Mouse (Mus musculus): ENCODE results near the gene Nupl1.

Gene Nupl1

GRCm38 (mm10) chr14:60238551-60238950, 12.7 kb downstream of the Nupl1 start:
- no peak for DNase-seq (ENCODE audit: low spot score)

DNA sequence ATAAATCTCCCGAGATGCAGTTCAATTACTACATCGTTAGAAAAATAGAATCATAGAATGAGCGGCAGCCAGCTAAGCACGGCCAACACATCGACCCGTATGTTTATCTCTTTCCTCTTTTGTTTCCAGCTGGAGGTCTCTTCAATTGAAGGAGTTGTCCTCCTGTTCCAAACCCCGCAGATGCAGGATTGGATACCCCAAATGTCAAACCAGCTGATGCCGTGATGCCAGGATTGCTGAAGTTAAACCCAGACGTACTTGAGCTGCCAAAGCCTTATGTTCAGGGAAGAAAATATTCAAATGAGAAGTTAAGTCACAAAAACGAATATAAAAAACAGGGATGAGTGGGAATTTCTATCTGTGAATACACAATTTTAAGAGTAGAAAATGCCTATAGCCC, 31.3 kb downstream of the Nupl1 start:
- no peak for DNase-seq (ENCODE audit: low spot score)

DNA sequence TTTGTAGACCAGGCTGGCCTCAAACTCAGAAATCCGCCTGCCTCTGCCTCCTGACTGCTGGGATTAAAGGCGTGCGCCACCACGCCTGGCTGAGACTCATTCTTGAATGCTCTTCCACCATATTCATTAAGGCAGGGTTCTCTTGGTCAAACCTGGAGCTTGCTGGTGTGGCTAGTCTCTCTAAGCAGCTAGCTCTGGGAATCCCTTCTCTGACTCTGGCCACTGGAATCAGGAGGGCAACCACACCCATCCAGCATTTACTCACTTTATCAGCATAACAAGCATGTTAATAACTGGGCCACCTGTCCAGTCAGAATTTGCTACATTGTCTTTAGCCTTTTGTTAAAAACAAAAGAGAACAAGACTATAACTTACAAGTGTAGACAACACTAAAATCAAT, 33.6 kb downstream of the Nupl1 start:
- no peak for DNase-seq (ENCODE audit: low spot score)

DNA sequence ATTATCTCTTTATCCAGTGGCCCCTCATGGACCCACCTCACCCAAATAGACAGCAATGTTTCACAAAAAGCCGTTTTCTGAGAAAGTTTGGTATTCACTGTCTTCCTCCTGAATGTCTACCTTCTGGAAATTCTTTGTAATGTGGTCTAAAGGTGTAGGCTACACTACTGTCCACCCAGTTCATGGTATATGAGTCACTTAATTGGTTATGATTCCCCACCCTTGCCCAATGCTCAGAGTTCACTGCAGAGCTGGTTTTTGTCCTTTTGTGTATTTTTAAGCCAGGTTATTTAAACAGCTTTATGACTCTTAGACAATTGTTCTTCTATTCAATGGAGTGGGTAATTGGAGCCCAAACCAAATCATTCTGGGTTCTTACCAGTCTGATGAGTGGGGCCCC, 35.1 kb downstream of the Nupl1 start:
- no peak for DNase-seq (ENCODE audit: low spot score)

- DNase-seq (ENCODE audit: low spot score) = no peak
Measured at GRCm38 (mm10) chr14:60215000-60215399, 36.2 kb downstream of the Nupl1 start.

DNA sequence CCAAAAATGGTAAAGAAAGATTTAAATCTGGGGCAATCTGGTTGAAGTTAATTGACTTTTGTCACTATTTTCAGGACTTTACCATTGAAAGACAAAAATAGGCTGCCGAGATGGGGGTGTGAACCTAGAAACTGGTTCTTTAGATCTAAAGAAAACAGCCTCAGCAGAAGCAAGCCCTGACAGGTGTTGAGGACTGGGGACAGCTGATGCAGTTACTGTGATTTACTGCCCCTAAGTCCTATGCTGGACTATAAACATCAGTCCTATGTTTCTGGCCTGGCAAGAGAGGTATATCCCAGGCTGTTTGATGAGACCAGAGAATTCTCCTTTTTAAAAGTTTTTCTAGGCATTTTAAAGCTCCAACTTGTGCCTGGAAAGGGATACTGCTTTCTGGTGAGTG, 37.2 kb downstream of the Nupl1 start:
- no peak for DNase-seq (ENCODE audit: low spot score)

DNA sequence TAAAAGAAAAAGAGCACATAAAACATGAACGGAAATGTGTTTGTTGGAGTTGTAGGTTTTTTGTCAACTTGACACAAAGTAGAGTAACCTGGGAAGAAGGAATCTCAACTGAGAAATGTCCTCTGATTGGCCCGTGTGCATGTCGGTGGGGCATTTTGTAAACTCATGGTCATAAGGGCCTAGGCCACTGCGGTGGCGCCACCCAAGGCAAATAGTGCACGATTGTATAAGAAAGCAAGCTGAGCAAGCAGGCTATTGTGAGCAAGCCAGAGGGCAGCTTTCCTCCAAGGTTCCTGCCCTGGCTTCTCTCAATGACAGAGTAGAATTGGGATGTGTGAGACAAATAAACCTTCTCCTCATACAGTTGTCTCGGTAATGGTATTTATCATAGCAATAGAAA, 42.1 kb downstream of the Nupl1 start:
- DNase-seq (ENCODE audit: low spot score) = no peak

DNA sequence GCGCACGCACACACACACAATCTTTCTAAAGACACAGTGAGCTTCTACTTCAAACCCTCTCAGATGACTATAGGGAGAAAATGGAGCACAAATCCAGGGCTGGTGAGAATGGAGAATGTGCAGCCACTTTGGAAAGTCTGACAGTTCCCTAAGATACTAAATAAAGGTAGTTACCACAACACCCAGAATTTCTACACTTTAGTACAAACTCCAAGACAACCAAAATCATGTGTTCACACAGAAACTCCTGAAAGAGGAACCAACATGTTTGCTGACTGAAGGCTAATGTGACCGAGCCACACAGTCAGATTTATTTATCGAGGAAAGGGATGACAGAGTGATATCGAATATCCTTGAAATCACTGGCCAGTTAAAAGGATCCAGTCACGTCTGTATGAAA, 46.2 kb downstream of the Nupl1 start:
- no peak for DNase-seq (ENCODE audit: low spot score)

DNA sequence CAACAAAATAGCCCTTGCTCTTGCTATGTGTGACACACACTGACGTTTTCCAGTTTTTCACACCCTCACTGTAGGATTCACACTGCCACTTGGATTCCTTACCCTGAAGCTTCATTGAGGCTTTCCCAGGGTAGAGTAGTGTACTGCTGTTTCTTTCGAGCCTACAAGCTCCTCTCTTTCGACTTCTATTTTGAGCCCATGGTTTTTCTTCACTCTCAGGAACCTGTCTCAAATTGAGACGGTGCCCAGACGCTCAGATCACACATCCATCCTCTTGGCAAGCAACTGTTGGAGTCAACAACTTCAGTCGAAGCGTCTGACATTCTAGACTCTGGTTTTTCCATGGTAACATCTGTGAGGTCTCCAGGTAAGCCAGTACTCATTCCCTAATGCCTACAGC, 54.3 kb downstream of the Nupl1 start, which contains the start of gene Atp8a2:
Gene Atp8a2, minus strand, starts transcription at position 296 of the 400 bp plus-strand sequence.
- no peak for DNase-seq (ENCODE audit: low spot score)

DNA sequence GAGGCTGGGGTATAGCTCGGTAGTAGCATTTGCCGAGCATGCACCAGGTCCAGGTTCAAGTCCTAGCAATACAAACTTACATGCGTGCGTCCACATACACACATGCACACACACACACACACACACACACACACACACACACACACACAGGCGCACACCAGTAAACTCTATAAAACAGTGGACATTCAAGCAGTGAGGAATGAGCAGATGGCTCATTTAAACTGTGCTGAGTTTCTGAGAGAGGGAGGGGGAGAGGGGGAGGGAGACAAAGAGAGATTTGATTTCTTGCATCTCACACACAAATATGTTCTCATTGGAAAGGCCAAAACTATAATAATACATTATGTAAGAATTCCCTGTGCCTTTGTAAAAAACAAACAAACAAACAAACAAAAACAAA, 55.2 kb downstream of the Nupl1 start:
- DNase-seq (ENCODE audit: low spot score) = no peak

- no peak for DNase-seq (ENCODE audit: low spot score)
Measured at GRCm38 (mm10) chr14:60194606-60195005, 56.6 kb downstream of the Nupl1 start.

DNA sequence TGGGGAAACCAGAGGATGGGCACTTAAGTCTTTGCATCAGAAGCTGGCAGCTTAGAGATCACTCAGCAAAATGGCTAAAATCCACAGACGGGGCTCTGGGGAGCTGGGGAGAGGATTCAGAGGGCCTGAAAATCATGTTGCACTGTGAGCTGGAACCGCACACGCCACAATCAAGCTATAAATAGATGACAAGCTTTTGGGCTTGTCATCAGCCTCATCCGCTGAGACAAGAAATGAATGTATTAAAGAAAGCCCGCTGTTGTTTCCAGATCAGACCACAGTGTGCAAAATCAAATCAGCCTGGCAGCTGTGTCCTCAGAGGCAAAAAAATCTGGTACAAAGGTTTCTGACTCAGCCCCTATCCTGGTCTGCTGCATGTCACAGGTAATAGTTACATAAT, 61.5 kb downstream of the Nupl1 start:
- DNase-seq (ENCODE audit: low spot score) = no peak

DNA sequence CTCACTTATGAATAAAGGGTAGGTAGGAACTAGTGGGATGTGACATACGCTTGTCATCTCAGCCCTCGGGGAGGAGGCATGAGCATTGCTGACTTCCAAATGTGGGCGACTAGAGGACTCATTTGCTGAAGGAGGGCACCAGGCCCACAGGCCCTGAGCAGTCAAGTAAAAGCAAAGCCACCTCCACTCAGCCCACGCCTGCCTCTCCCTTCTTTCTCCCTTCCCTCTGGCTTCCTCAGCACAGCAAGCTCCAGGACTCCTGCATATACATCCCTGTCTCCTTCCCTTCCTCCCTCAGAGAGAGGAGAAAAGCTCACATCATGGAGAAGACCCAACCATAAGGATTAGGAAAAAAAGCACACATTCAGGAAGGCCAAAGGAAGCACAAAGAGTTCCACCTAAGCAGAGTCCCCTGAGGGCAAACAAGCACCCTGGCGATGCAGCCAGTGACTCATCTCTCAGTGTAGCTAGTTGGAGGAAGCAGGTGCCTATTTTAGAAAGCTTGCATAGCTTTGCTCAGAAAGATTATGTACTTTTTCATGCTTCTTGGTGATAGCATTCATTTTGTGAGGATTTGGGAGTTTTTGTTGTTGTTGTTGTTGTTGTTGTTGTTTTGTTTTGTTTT, 62.9 kb downstream of the Nupl1 start:
- no peak for DNase-seq (ENCODE audit: low spot score)

- DNase-seq (ENCODE audit: low spot score) = no peak
Measured at GRCm38 (mm10) chr14:60181306-60181705, 69.9 kb downstream of the Nupl1 start.

DNA sequence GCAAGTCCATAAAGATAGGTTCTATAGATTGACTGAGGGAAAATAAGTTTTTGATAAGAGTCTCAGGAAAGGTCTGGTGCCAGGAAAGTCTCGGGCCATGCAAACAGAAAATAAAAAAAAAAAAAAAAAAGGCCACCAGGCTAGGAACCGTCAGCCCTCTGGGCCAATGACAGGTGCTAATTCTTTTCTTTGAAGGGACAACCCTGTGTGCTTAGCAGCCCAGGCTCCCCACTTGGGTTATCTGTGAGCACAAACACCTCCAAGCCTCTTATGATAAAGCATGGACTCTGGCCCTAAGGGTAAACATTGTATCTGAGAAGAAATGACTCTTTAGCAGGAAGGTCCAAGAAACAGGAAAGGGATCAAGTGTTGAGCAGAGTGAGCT, 72.7 kb downstream of the Nupl1 start:
- DNase-seq (ENCODE audit: low spot score) = no peak

GRCm38 (mm10) chr14:60177614-60178570, 73.3 kb downstream of the Nupl1 start:
- peak; percentile 55 for DNase-seq (ENCODE audit: low spot score)

DNA sequence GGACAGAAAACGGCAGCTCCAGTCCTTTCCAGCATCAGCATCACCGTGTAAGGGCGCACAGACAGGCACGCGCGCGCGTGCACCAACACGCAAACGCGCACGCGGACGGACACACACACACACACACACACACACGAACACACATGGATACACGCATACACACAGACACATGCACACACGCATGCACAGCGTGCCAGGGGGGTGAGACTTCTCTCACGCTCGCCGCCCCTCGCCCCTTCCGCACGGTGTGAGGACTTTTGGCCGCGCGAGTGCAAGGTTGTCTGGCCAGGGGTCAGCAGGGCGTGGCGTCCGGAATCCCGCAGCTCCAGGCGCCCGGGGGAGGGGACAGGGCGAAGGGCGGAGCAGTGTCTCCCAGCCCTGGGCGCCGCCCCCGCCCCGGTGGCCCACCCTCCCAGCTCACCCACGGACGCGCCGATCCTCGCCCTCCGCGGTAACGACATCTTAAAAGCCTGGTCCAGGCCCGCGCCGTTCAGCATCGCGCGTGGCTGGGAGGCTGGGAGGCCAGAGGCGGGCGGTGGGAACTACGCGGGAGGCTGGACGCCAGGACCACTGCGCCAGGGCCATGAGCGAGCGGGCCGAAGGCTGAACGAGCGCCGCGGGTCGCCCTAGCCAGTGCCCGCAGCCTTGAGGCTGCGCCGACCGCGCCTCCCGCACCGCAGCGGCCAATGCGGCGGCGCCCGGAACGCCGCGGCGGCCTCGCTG, 74.2 kb downstream of the Nupl1 start:
- peak; percentile 82 for DNase-seq (ENCODE audit: low spot score)

DNA sequence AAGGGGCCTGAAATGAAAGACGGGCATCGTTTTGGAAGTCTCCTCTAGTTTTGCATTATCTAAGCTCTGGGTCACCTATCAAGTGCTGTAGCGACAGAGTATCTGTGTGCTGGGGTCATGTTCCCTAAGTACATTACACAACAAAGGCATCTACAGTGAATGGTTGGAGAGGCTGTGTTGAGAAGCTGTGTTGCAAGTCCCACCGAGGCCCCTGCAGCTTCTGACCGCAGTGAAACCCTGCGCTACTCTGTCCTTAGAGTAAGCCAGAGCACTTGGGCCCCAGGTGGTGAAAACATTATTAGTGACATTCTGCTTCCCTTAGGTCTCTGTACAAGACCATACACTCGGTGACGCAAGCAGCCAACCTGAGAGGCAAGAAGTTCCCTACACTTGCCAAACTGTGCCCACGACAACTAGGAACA, 74.8 kb downstream of the Nupl1 start:
- DNase-seq (ENCODE audit: low spot score) = no peak

DNA sequence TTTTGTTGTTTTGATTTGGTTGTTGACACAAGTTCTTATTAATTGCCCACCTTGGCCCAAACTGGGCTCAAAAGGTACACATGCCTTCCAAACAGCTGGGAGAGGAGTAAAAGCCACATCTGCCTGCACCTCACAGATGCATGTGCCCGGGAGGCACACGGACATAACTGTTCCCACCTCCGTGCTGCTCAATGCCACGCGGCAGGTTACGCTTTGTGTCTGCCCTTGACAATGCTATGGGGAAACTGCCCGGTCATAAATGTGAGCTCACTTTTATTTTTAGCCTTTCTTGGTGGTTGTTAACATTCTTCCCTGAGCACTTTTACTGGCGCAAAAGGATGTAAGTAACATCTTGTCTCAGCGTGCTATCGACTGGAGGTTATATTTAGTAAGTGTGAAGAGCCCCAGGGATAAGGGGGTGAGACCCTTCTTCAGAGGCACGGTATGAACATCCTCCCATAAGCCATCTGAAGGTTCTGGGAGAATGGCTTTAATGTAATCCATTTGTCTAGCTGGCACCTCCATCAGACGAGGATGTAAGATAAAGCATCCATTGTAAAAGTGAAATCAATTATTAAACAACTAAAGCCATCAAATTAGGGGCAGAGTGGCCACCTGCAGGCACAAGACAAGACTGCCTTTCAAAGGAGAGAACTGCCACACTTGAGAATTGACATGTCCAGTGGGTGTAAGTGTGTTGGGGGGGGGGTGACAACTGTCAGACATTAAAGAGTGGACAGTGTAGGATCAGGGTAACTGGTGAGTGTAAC, 78.8 kb downstream of the Nupl1 start:
- DNase-seq (ENCODE audit: low spot score) = no peak

DNA sequence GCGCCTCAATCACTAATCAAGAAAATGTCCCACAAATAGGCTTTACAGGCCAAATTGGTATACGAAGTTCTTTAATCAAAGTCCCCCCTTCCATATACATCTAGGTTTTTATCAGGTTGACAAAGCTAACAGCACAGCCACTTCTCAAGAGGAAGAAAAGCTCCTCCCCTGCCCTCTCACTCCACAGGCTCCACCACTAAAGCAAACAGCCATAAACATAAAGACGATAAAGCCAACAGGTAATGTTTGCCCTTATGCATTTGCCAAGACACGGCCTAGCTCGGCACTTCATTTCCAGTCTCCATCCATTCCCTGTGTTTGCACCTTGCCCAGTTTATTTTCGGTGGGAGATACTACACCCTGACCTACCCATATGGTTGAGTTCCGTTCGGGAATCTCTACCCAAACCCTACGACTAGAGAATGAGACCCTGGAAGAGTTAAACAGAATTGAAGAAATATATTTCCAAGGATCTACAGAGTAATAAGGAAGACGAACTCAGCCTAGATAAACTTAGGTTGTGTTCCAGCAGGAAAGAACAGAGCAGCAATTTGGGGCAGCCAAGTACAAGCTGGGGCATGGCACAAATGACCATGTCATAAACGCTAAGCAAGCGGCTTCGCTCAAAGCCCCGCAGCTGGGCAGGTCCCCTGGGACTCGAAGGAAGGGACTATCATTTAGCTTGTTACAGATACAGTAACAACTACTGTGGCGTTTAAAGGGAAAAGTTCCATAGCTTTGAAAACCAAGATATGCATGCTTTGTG, 80.2 kb downstream of the Nupl1 start:
- no peak for DNase-seq (ENCODE audit: low spot score)

DNA sequence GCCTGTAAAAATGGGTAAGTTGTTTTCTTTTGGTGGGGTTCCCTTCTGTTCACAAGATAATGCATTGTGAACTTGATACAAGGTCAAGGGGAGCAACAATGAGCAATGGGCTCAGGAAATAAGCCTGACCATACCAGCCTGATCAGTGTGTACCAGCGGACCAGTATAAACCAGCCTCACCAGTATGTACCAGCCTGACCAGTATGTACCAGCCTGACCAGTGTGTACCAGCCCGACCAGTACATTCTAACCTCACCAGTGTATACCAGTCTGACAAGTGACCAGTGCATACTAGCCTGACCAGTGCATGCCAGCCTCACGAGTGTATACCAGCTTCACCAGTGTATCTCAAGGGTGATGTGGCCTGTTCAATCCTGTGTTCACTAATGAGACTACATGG, 87.9 kb downstream of the Nupl1 start:
- DNase-seq (ENCODE audit: low spot score) = no peak
